In genomic region chr5:134100232-134100771, GRCm38 (mm10) we compare ENCODE assay signal across 7 mouse cellular contexts. TPM values are rescaled to one million over a fixed set of nuclear protein-coding genes. Genes with fewer than 3 reads are reported as not detected.
DNase-seq lines count a peak whose midpoint lies in the region; ATAC-seq and TF ChIP-seq lines count a peak whose summit lies in the region.

No protein-coding gene starts in this region.

- no peak for TF ChIP-seq POLR2A in cortical plate, adult 2 months (IDR thresholded peaks at IDR 0.05; ENCODE audit: extremely low read depth, insufficient read depth, low read length)
- TF ChIP-seq POLR2A in small intestine, adult 2 months (IDR thresholded peaks at IDR 0.05; ENCODE audit: low read depth, low read length): no peak

- 4% methylated on average over 16 of the region's 17 CpGs for WGBS in lung, embryonic 16.5 days
- WGBS in hindbrain, embryonic 10.5 days: 2% methylated on average over 17 of the region's 17 CpGs
- WGBS in liver, embryonic 11.5 days: 11% methylated on average over 17 of the region's 17 CpGs
- 7% methylated on average over 14 of the region's 17 CpGs for WGBS in small intestine, adult 2 months

- peak overlapping the region; percentile 81 for H3K4me3 ChIP-seq in lung, embryonic 16.5 days (ENCODE audit: low read length)
- peak overlapping the region; percentile 75 for H3K4me3 ChIP-seq in cortical plate, adult 2 months (ENCODE audit: insufficient read depth, low read length)
- peak overlapping the region; percentile 82 for H3K4me3 ChIP-seq in hindbrain, embryonic 10.5 days
- H3K4me3 ChIP-seq in liver, embryonic 11.5 days (ENCODE audit: low read depth, low read length): peak overlapping the region; percentile 71
- H3K4me3 ChIP-seq in small intestine, adult 2 months (ENCODE audit: low read depth, low read length): peak overlapping the region; percentile 85

- TF ChIP-seq CTCF in cortical plate, adult 2 months (IDR thresholded peaks at IDR 0.05; ENCODE audit: extremely low read depth, insufficient read depth, low read length): no peak
- TF ChIP-seq CTCF in small intestine, adult 2 months (IDR thresholded peaks at IDR 0.05; ENCODE audit: extremely low read depth, insufficient read length, insufficient replicate concordance, low read depth, low read length): no peak

- H3K9me3 ChIP-seq in lung, embryonic 16.5 days (ENCODE audit: control insufficient read depth, low read length): no peaks in the 10 kb centered on the region
- H3K9me3 ChIP-seq in hindbrain, embryonic 10.5 days: no peaks in the 10 kb centered on the region
- no peaks in the 10 kb centered on the region for H3K9me3 ChIP-seq in liver, embryonic 11.5 days (ENCODE audit: control insufficient read depth, low read length)

- H3K4me2 ChIP-seq in lung, embryonic 16.5 days (ENCODE audit: low read depth, low read length): peak overlapping the region; percentile 99
- peak overlapping the region; percentile 95 for H3K4me2 ChIP-seq in liver, embryonic 11.5 days

- no peaks in the 10 kb centered on the region for H3K27me3 ChIP-seq in lung, embryonic 16.5 days (ENCODE audit: control insufficient read depth, insufficient read depth, low read depth, low read length)
- peaks cover 7% of the 10 kb centered on the region; the same call in 1 of the 2 replicates for H3K27me3 ChIP-seq in hindbrain, embryonic 10.5 days (ENCODE audit: insufficient read depth, poor library complexity, severe bottlenecking)
- H3K27me3 ChIP-seq in liver, embryonic 11.5 days (replicated peaks; ENCODE audit: control insufficient read depth, insufficient read depth, low read length): 0 out of 2 replicates have a peak, but pooled peaks cover 2% of the 10 kb centered on the region
- no peaks in the 10 kb centered on the region for H3K27me3 ChIP-seq in small intestine, adult 2 months (ENCODE audit: control insufficient read depth, insufficient read depth, low read length)

- H3K4me1 ChIP-seq in lung, embryonic 16.5 days (replicated peaks; ENCODE audit: control insufficient read depth, insufficient read depth, low read length): peaks cover 17% of the 10 kb centered on the region
- H3K4me1 ChIP-seq in cortical plate, adult 2 months (ENCODE audit: control insufficient read depth, insufficient read depth, low read length): peaks cover 4% of the 10 kb centered on the region
- H3K4me1 ChIP-seq in hindbrain, embryonic 10.5 days (replicated peaks): peaks cover 42% of the 10 kb centered on the region
- peaks cover 3% of the 10 kb centered on the region; the same call in 1 of the 2 replicates for H3K4me1 ChIP-seq in liver, embryonic 11.5 days (replicated peaks; ENCODE audit: control insufficient read depth, insufficient read depth, low read length)
- peaks cover 8% of the 10 kb centered on the region for H3K4me1 ChIP-seq in small intestine, adult 2 months (ENCODE audit: control insufficient read depth, insufficient read depth, insufficient read length, low read length)

- peak overlapping the region; percentile 85 for H3K9ac ChIP-seq in lung, embryonic 16.5 days (ENCODE audit: low read length)
- H3K9ac ChIP-seq in liver, embryonic 11.5 days (ENCODE audit: low read depth, low read length): peak overlapping the region; percentile 62; the same call in 1 of the 2 replicates

- no peak for DNase-seq in lung, postnatal 25 days (ENCODE audit: low spot score)
- DNase-seq in hindbrain, embryonic 10.5 days (ENCODE audit: low spot score): peak; percentile 15
- no peak for DNase-seq in liver, embryonic 11.5 days (ENCODE audit: low spot score)
- no peak for DNase-seq in spleen, postnatal 10 days (ENCODE audit: low spot score in 2 of 2)

- H3K27ac ChIP-seq in lung, embryonic 16.5 days (ENCODE audit: low read length): no peak overlapping the region
- H3K27ac ChIP-seq in cortical plate, adult 2 months (ENCODE audit: insufficient read depth, low read length): no peak overlapping the region
- peak overlapping the region; percentile 93 for H3K27ac ChIP-seq in hindbrain, embryonic 10.5 days
- no peak overlapping the region for H3K27ac ChIP-seq in liver, embryonic 11.5 days (ENCODE audit: low read depth, low read length)
- no peak overlapping the region for H3K27ac ChIP-seq in small intestine, adult 2 months (ENCODE audit: insufficient read depth, low read depth, low read length)

- ATAC-seq in lung, embryonic 16.5 days (ENCODE audit: low read depth): peak; percentile 5; the same call in 1 of the 2 replicates
- peak; percentile 19; the same call in 1 of the 2 replicates for ATAC-seq in liver, embryonic 11.5 days (replicated peaks; ENCODE audit: low FRiP score)

- H3K36me3 ChIP-seq in lung, embryonic 16.5 days (ENCODE audit: control insufficient read depth, insufficient read depth, low read length): no peaks in the 10 kb centered on the region
- peaks cover 1% of the 10 kb centered on the region for H3K36me3 ChIP-seq in hindbrain, embryonic 10.5 days
- H3K36me3 ChIP-seq in liver, embryonic 11.5 days (ENCODE audit: control insufficient read depth, insufficient read depth, low read length): no peaks in the 10 kb centered on the region
- H3K36me3 ChIP-seq in small intestine, adult 2 months (ENCODE audit: control insufficient read depth, insufficient read depth, low read length): no peaks in the 10 kb centered on the region

RNA-seq across cellular contexts. Expression of gene Castor2, which starts 0.8 kb away (rescaled TPM):
- 3.6 and 4.3 TPM in 2 replicates for polyA plus RNA-seq in lung, embryonic 16.5 days (2015; fragmentation: Nextera tagmentation; extraction: Ambion mirVana)
- polyA plus RNA-seq in cortical plate, adult 2 months (2012; rRNA removed): 38.3 and 39.1 TPM in 2 replicates
- 10.3 TPM in 2 replicates for polyA plus RNA-seq in hindbrain, embryonic 10.5 days (2016; fragmentation: Nextera tagmentation; extraction: Ambion mirVana)
- 1.8 and 2.1 TPM in 2 replicates for polyA plus RNA-seq in liver, embryonic 11.5 days (2014; fragmentation: Nextera tagmentation; extraction: Ambion mirVana)
- polyA plus RNA-seq in small intestine, adult 2 months (2012; rRNA removed): 10.8 and 20.0 TPM in 2 replicates
